Mouse (Mus musculus) kidney, adult 2 months (tissue): ENCODE results near the gene Cd3d. TPM values are rescaled to one million over a fixed set of nuclear protein-coding genes. Genes with fewer than 3 reads are reported as not detected.

Experiments used
- DNase-seq: peaks from one replicate; pipeline ENCODE4 v3.0.0; 2021
- H3K27ac ChIP-seq: fragments of 200-500 bp; 2 replicates; pipeline ENCODE4 v1.5.1; 2012; ENCODE audit warnings: low read depth, low read length, control low read depth, inconsistent platforms; ENCODE audit not compliant: insufficient read depth
- H3K27me3 ChIP-seq: fragments of 200-500 bp; replicated peaks from 2 replicates; pipeline ENCODE4 v1.6.1; 2012; ENCODE audit warnings: mild to moderate bottlenecking, moderate library complexity, low read length, inconsistent platforms; ENCODE audit not compliant: control insufficient read depth, insufficient read depth
- H3K36me3 ChIP-seq: fragments of 200-500 bp; 2 replicates; pipeline ENCODE4 v1.6.1; 2012; ENCODE audit warnings: mild to moderate bottlenecking, moderate library complexity, low read length, inconsistent platforms; ENCODE audit not compliant: control insufficient read depth, insufficient read depth
- H3K4me1 ChIP-seq: fragments of 200-500 bp; 2 replicates; pipeline ENCODE4 v1.6.1; 2011; ENCODE audit warnings: low read length; ENCODE audit not compliant: control insufficient read depth, insufficient read depth
- H3K4me3 ChIP-seq: fragments of 200-500 bp; 2 replicates; pipeline ENCODE4 v1.5.1; 2011; ENCODE audit warnings: mild to moderate bottlenecking, low read depth, low read length, control low read depth; ENCODE audit not compliant: insufficient read depth
- CTCF ChIP-seq: fragments of 200-500 bp; conservative IDR thresholded peaks from 2 replicates; pipeline ENCODE4 v1.5.1; 2011; ENCODE audit warnings: low read depth, mild to moderate bottlenecking, control low read depth, low read length, moderate library complexity, mixed read lengths; ENCODE audit not compliant: insufficient read depth, insufficient read length
- POLR2A ChIP-seq: fragments of 200-500 bp; IDR thresholded peaks from one replicate; pipeline ENCODE4 v1.6.1; 2011; ENCODE audit warnings: low read depth, low read length, control low read depth
- WGBS: fragments of 180-500 bp; shearing (Covaris S2); methylation state at CpG from one replicate; pipeline ENCODE4 v1.1.7; 2018; 5-methylcytosine and 5-hydroxymethylcytosine counted together
- polyA plus RNA-seq: library from polyadenylated mRNA; depleted of rRNA; stranded (reverse); fragments of >200 nt; gene quantifications from 2 replicates; pipeline ENCODE4 v1.2.3, GENCODE M21; 2012

The Cd3d gene
- polyA plus RNA-seq, 1 experiment: 2.9 TPM

DNA sequence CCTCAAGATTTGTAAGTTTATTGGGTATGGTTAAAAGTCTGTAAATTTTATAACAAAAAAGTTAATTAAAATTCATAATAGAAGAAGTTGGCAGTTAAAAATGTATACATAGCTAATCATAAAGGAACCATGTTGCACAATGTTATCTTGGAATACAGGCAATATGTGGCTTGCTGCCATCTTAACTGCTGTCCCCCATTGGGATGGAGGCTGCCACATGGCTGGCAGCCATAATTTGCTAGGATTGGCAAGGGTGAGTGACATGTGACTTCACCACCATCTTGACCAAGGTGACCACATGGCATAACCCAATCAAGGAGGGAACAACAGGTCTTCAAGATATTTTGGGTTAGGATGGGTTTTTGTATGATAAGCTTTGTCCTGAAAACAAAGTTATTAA, 10.7 kb downstream of the Cd3d start:
- no peak overlapping the region for H3K4me3 ChIP-seq
- TF ChIP-seq CTCF: no peak
- no peak for TF ChIP-seq POLR2A
- no peak for DNase-seq
- H3K27ac ChIP-seq: no peak overlapping the region
- no peaks in the 10 kb centered on the region for H3K36me3 ChIP-seq
- H3K27me3 ChIP-seq: no peaks in the 10 kb centered on the region
- H3K4me1 ChIP-seq: no peaks in the 10 kb centered on the region

- Histone ChIP-seq H3K4me3 (no peak overlapping the region), H3K27ac (no peak overlapping the region), H3K4me1 (no peaks in the 10 kb centered on the region), H3K27me3 (no peaks in the 10 kb centered on the region), H3K36me3 (no peaks in the 10 kb centered on the region)
- TF ChIP-seq CTCF (no peak), POLR2A (no peak)
- WGBS: 81% methylated on average over 2 of the region's 2 CpGs
- DNase-seq: no peak
These were observed 11.7 kb downstream of the Cd3d start for GRCm38 (mm10) chr9:44993268-44993667.

DNA sequence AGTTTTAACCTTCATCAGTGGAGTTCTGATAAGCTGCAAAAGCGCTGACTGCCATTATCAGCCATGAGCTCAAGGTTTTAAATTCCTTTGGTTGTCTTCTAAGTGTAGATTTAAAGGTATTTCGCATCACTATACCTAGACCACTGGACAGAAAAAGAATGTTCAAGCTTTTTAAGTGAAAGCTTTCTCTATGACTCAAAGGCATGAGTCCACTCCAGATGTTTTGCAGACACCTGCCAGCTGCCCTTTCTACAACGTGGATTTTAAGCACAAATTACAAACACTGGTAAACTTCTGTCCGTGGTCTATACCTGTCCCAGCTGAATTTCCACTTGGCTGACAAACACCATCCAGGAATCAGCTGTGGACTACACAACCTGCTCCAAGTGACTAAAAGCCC, 13.4 kb downstream of the Cd3d start:
- TF ChIP-seq POLR2A: no peak
- no peak for TF ChIP-seq CTCF
- H3K4me1 ChIP-seq: no peaks in the 10 kb centered on the region
- no peaks in the 10 kb centered on the region for H3K36me3 ChIP-seq
- no peak overlapping the region for H3K27ac ChIP-seq
- no peaks in the 10 kb centered on the region for H3K27me3 ChIP-seq
- H3K4me3 ChIP-seq: no peak overlapping the region
- no peak for DNase-seq
- 74% methylated on average over 4 of the region's 4 CpGs for WGBS

- Histone ChIP-seq H3K4me3 (no peak overlapping the region), H3K27me3 (no peaks in the 10 kb centered on the region), H3K27ac (no peak overlapping the region), H3K36me3 (no peaks in the 10 kb centered on the region), H3K4me1 (no peaks in the 10 kb centered on the region)
- DNase-seq: no peak
- TF ChIP-seq POLR2A (no peak), CTCF (no peak)
- 93% methylated on average over 7 of the region's 7 CpGs for WGBS
These were observed 15.0 kb downstream of the Cd3d start for GRCm38 (mm10) chr9:44996590-44996989.

DNA sequence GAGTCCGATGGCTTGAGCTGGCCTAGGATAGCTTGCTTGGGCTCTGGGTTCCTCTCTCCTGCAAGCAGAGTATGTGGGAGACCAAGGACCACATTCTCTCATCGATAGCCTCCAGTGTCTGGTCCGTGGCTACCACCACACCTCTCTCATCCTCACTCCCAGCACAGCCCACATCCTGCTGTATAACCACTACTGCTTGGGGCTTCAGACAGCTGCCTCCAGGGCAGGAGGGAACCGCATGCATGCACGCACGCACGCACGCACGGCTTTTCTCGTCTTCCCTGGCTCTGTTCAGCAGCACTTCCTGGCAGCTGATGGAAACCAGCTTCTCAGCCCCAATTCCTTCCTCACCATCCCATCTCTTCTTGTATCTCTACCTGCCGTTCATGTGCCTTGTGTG, 16.6 kb downstream of the Cd3d start:
- no peak for TF ChIP-seq POLR2A
- no peaks in the 10 kb centered on the region for H3K36me3 ChIP-seq
- H3K4me3 ChIP-seq: no peak overlapping the region
- 50% methylated on average over 11 of the region's 11 CpGs for WGBS
- H3K27ac ChIP-seq: no peak overlapping the region
- no peak for DNase-seq
- H3K27me3 ChIP-seq: no peaks in the 10 kb centered on the region; the same call in 1 of the 2 replicates
- no peaks in the 10 kb centered on the region for H3K4me1 ChIP-seq

- H3K27ac ChIP-seq: no peak overlapping the region
- H3K27me3 ChIP-seq: no peaks in the 10 kb centered on the region; the same call in 1 of the 2 replicates
- H3K36me3 ChIP-seq: no peaks in the 10 kb centered on the region
- no peak overlapping the region for H3K4me3 ChIP-seq
- 50% methylated on average over 6 of the region's 6 CpGs for WGBS
- no peaks in the 10 kb centered on the region for H3K4me1 ChIP-seq
- DNase-seq: peak; percentile 82
- TF ChIP-seq CTCF (no peak; the same call in 1 of the 2 replicates), POLR2A (no peak)
These were observed 17.6 kb downstream of the Cd3d start for GRCm38 (mm10) chr9:44999171-44999570.

DNA sequence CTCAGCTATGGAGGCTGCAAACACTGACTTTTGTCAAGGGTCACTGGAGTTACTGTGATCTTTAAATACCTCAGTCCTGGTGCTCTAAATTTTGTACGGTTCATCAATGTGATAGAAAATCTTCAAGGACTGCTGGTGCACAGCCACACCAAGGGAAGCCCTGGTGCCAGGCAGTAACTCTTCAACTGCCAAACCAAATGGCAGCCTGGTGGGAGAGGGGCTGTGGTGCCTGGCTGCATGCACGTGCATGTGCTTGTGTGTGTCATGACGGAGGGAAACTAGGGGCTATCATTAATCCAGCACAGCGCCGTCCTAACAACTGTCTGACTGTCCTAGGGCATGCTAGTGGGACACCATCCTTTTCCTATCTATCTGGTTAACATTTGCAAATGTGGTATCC, 18.2 kb downstream of the Cd3d start:
- TF ChIP-seq POLR2A (no peak), CTCF (no peak)
- 49% methylated on average over 5 of the region's 5 CpGs for WGBS
- H3K4me3 ChIP-seq: no peak overlapping the region
- H3K36me3 ChIP-seq: no peaks in the 10 kb centered on the region
- no peaks in the 10 kb centered on the region for H3K4me1 ChIP-seq
- no peaks in the 10 kb centered on the region; the same call in 1 of the 2 replicates for H3K27me3 ChIP-seq
- DNase-seq: no peak
- no peak overlapping the region for H3K27ac ChIP-seq

DNA sequence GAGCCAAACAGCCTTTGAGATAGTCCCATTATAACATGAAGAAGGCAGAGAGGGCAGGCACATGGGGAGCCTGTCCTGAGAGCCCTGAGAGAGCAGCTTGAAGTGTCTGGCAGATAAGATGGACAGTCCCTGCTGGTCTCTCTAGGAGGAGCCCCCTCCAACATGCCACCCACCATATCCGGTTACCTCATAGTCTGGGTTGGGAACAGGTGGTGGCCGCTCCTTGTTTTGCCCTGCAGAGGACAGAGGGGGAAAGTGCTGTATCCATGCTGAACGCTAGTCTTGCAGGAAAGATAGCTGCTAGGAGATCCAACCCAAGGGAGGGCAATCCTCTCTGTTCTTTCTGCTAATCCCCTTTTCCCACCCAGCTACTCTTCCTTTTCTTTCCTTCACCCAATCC, 18.7 kb downstream of the Cd3d start:
- H3K27ac ChIP-seq: no peak overlapping the region
- no peaks in the 10 kb centered on the region; the same call in 1 of the 2 replicates for H3K27me3 ChIP-seq
- no peak overlapping the region for H3K4me3 ChIP-seq
- TF ChIP-seq POLR2A (no peak), CTCF (no peak)
- no peak for DNase-seq
- no peaks in the 10 kb centered on the region for H3K4me1 ChIP-seq
- 61% methylated on average over 3 of the region's 3 CpGs for WGBS
- no peaks in the 10 kb centered on the region for H3K36me3 ChIP-seq
